Mouse (Mus musculus) limb, embryonic 10.5 days (tissue): ENCODE data around the gene Unc5c. TPM values are rescaled to one million over a fixed set of nuclear protein-coding genes. Genes with fewer than 3 reads are reported as not detected.

Experiments
- DNase-seq: peaks from one replicate; pipeline ENCODE4 v3.0.0-alpha.2; 2017; ENCODE audit warnings: low spot score
- H3K27ac ChIP-seq: fragments of 300-500 bp; sonication (generic); 2 replicates; pipeline ENCODE4 v1.5.1; 2016; ENCODE audit warnings: mild to moderate bottlenecking
- H3K27me3 ChIP-seq: fragments of 300-500 bp; sonication (generic); 2 replicates; pipeline ENCODE4 v1.6.1; 2016; ENCODE audit warnings: low read depth, mild to moderate bottlenecking; ENCODE audit not compliant: poor library complexity, severe bottlenecking
- H3K36me3 ChIP-seq: fragments of 300-500 bp; sonication (generic); 2 replicates; pipeline ENCODE4 v1.6.1; 2016; ENCODE audit warnings: mild to moderate bottlenecking, moderate library complexity
- H3K4me1 ChIP-seq: fragments of 300-500 bp; sonication (generic); 2 replicates; pipeline ENCODE4 v1.6.1; 2016
- H3K4me3 ChIP-seq: fragments of 300-500 bp; sonication (generic); 2 replicates; pipeline ENCODE4 v1.5.1; 2016; ENCODE audit warnings: mild to moderate bottlenecking, moderate library complexity
- H3K9me3 ChIP-seq: fragments of 300-500 bp; sonication (generic); replicated peaks from 2 replicates; pipeline ENCODE4 v1.6.1; 2016; ENCODE audit warnings: mild to moderate bottlenecking
- WGBS: fragments of 180-500 bp; shearing (Covaris S2); methylation state at CpG from one replicate; pipeline ENCODE4 v1.1.7; 2016; 5-methylcytosine and 5-hydroxymethylcytosine counted together
- polyA plus RNA-seq: library from polyadenylated mRNA; unstranded; fragments of >200 nt; fragmentation: Nextera tagmentation; extraction: Ambion mirVana; gene quantifications from 2 replicates; pipeline ENCODE4 v1.2.1, GENCODE M21; 2016

Unc5c gene
- polyA plus RNA-seq, 1 experiment from 2014 or later, result 12.9 TPM

DNA sequence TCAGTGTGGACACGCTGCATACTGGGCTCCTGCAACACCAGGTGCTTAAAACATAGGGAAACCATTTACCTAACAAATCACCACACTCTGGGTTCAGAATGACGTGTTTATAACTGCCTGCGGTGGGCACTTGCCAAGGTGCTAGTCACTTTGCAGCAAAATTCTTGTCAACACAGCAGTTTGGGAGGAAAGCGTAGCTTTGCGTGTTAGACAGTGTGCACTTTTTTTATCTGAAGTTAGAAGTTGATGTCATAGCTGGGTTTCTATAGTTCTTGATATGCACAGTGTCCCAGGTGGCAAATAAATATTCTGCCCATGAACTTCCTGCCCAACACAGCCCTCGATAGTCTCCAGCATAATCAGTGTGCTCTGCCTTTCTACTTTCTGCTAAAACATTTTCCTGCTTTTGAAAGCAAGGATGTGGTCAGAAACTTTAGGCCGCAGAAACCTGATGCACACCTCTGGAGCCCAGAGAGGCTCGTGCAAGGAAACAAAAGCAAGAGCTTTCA lies 313.4 kb downstream of the Unc5c start:
- H3K4me1 ChIP-seq, result peaks cover 20% of the 10 kb centered on the region
- 0 out of 2 replicates have a peak overlapping the region, but pooled peaks have one; percentile 28 for H3K27ac ChIP-seq
- DNase-seq, result peak; percentile 41
- WGBS, result 59% methylated on average over 8 of the region's 8 CpGs
- no peak overlapping the region for H3K4me3 ChIP-seq
- H3K9me3 ChIP-seq, result no peaks in the 10 kb centered on the region
- no peaks in the 10 kb centered on the region for H3K27me3 ChIP-seq
- no peaks in the 10 kb centered on the region for H3K36me3 ChIP-seq

DNA sequence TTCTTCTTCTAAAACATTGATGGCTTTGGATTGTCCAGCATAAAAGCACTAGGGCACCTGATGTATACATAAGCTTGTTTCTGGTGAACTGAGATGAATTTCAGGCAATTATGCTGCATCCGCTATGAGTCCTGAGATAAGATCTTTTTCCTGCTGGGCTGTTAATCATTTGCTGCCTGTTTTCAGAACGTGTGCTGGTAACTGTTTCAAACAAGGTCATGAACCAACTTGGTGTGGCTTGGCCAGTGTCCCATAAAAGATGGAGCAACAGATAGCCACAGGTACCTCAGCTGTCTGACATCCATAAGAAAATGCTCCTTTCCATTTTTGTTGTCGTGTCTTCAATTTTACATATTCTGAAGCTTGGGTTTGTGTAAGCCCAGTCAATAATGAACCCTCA lies 314.2 kb downstream of the Unc5c start:
- Histone ChIP-seq H3K4me3 (no peak overlapping the region), H3K9me3 (no peaks in the 10 kb centered on the region), H3K36me3 (no peaks in the 10 kb centered on the region), H3K27me3 (no peaks in the 10 kb centered on the region), H3K4me1 (peaks cover 20% of the 10 kb centered on the region), H3K27ac (no peak overlapping the region)
- DNase-seq, result no peak
- WGBS, result 33% methylated on average over 3 of the region's 3 CpGs

DNA sequence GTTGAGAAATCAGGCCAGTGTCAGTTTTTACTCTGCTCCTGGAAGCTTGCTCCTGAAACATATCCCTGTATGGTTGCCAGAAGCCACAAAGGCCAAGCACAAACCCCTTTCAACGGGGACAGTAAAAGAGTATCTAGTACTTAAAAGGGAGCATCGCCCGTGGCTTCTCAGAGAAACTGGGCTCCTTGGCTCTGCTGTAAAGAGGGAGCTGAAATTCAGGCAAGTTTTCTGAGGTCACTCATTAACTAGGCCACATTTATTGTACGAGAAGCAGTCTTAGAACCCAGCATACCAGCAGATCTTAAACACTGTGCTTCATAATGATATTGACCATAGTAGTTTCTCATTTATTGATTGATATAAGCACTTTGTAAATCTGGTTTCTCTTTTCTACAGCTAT lies 317.5 kb downstream of the Unc5c start:
- Histone ChIP-seq H3K4me1 (peaks cover 20% of the 10 kb centered on the region), H3K4me3 (no peak overlapping the region), H3K36me3 (no peaks in the 10 kb centered on the region), H3K9me3 (no peaks in the 10 kb centered on the region), H3K27me3 (no peaks in the 10 kb centered on the region), H3K27ac (no peak overlapping the region)
- no peak for DNase-seq
- WGBS, result 84% methylated on average over 4 of the region's 4 CpGs

DNA sequence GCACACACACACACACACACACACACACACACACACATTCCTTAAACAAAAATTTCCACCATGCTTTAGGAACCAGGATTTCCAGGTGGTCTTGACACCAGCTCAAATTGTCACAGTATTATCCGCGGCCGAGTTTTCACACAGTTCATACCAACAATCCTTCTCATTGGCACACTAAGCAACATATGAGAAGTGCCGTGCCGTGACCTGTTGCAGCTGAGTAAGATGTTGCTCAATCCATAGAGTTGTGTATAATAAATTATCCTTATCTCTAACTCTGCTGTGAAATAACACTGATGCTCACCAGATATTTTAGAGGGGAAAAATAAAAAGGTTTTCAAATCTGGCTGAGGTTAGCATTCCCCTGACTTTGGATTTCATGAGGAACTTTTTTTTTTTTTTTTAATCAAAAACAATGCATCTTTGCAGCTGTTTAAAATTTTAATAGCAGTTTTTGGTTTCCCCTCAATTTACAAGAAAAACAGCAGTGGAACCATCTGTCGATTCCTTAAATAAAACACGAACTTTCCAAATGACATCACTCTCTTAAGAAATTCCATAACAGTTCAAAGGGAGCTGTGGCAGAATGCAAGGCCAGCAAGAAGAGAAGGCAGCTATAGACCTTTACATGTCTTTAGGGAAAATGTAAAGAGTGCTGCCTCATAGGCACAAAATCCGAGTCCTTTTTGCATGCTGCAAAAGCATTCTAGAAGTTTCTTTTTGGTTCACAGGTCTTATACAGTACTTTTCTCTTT lies 326.2 kb downstream of the Unc5c start:
- Histone ChIP-seq H3K4me1 (no peaks in the 10 kb centered on the region), H3K27ac (no peak overlapping the region), H3K27me3 (no peaks in the 10 kb centered on the region), H3K9me3 (no peaks in the 10 kb centered on the region), H3K36me3 (0 out of 2 replicates have a peak, but pooled peaks cover 2% of the 10 kb centered on the region), H3K4me3 (no peak overlapping the region)
- WGBS, result 91% methylated on average over 8 of the region's 8 CpGs
- DNase-seq, result no peak

DNA sequence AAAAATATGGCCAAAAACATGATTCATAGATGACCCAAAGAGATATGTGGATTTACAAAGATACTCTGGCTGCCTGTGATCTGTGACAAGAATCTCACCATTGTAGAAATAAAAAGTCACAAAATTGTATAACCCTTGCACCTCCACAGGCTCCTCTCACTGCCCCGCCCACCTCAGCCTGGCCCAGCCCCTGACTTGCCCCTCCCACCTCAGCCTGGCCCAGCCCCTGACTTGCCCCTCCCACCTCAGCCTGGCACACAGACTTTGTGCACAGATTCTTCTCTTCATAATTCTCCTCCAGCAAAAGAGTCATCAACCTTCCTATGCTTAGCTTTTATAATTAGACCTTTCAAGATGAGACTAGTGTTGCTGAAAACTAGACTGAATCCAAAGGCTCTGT lies 327.1 kb downstream of the Unc5c start:
- Histone ChIP-seq H3K4me1 (no peaks in the 10 kb centered on the region), H3K9me3 (no peaks in the 10 kb centered on the region), H3K27ac (no peak overlapping the region), H3K4me3 (no peak overlapping the region), H3K36me3 (0 out of 2 replicates have a peak, but pooled peaks cover 2% of the 10 kb centered on the region), H3K27me3 (no peaks in the 10 kb centered on the region)
- DNase-seq, result no peak
- WGBS, result 87% methylated on average over 1 of the region's 1 CpGs

DNA sequence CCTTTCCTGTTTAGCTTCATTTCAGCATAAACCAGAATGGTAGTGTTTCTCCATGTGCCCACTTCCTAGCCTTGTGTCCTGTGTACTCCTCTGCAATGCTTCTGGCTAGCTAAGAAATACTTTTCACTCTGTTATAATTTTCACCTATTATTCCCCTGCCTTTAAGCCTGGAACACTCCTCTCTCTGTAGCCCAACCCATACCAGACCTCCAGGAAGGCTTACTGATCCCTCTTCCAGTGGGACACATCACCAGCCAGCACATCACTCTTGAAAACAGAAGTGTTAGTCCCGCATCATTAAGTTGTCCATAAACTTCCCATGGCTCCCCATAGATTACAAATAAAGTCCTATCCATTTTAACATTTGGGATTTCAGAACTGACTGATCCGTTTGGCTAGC lies 328.7 kb downstream of the Unc5c start:
- H3K36me3 ChIP-seq, result 0 out of 2 replicates have a peak, but pooled peaks cover 2% of the 10 kb centered on the region
- H3K4me1 ChIP-seq, result no peaks in the 10 kb centered on the region
- H3K4me3 ChIP-seq, result no peak overlapping the region
- DNase-seq, result no peak
- no peak overlapping the region for H3K27ac ChIP-seq
- H3K9me3 ChIP-seq, result no peaks in the 10 kb centered on the region
- 78% methylated on average over 2 of the region's 2 CpGs for WGBS
- no peaks in the 10 kb centered on the region for H3K27me3 ChIP-seq

DNA sequence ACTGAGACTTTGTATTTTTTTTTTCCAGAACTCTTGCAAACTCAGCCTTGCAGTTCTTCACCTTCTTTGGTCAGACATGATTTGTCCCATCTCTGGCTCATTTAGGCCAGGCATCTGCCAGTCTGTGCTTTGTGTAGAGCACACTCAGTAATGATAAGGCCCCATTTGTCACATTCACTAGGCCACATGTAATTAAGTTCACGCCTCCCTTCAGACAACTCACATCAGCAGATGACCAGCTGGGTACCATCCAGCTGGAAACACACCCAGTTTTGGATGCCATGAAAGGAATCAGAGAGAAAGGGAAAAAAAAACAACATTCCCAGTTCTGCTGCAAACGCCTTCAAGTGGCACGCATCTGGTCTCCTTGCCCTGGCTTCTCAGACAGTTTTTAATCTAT lies 329.4 kb downstream of the Unc5c start:
- Histone ChIP-seq H3K4me3 (no peak overlapping the region), H3K9me3 (no peaks in the 10 kb centered on the region), H3K27ac (no peak overlapping the region), H3K36me3 (0 out of 2 replicates have a peak, but pooled peaks cover 2% of the 10 kb centered on the region), H3K4me1 (no peaks in the 10 kb centered on the region), H3K27me3 (no peaks in the 10 kb centered on the region)
- DNase-seq, result no peak
- WGBS, result 77% methylated on average over 3 of the region's 3 CpGs

DNA sequence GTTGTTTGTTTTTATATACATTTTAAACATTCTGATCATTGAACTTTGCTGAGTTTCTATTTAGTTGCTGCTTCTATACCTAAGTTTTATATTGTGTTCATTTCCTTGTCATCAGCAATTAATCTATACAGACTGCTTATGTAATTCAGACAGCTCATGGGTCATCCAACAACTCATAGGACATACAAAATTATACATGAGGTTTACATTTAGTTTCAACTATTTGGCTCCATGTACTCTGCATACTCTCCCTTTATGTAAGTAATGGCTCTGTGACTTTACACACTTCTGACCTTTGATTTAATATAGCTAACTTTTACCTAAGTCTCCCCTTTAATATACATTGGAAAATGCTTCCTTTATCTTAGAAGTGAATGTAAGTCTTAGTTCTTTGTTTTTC lies 332.4 kb downstream of the Unc5c start:
- Histone ChIP-seq H3K9me3 (no peaks in the 10 kb centered on the region), H3K27me3 (no peaks in the 10 kb centered on the region), H3K4me3 (no peak overlapping the region), H3K27ac (no peak overlapping the region), H3K4me1 (no peaks in the 10 kb centered on the region), H3K36me3 (no peaks in the 10 kb centered on the region)
- DNase-seq, result no peak

DNA sequence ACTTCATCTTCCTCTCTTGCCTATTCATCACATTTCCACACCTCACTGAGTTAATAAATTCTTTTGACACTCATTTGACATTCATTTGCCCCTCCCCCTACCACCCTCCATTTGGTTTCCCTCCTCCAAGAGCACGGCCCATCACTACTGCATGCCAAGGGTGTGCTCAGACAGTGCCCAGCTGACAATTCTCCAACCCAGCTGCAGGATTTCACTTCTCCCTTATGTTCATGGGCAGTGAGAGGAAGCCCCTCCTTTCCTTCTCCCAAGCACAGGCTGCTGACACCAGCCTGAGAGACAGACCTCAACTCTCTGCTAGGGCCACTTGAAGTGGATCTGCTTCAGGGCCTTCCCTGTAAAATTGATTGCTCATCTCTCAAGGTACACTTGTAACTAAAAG lies 332.8 kb downstream of the Unc5c start:
- Histone ChIP-seq H3K27ac (no peak overlapping the region), H3K27me3 (no peaks in the 10 kb centered on the region), H3K9me3 (no peaks in the 10 kb centered on the region), H3K4me1 (no peaks in the 10 kb centered on the region), H3K36me3 (no peaks in the 10 kb centered on the region), H3K4me3 (no peak overlapping the region)
- DNase-seq, result no peak
- 30% methylated on average over 1 of the region's 1 CpGs for WGBS

DNA sequence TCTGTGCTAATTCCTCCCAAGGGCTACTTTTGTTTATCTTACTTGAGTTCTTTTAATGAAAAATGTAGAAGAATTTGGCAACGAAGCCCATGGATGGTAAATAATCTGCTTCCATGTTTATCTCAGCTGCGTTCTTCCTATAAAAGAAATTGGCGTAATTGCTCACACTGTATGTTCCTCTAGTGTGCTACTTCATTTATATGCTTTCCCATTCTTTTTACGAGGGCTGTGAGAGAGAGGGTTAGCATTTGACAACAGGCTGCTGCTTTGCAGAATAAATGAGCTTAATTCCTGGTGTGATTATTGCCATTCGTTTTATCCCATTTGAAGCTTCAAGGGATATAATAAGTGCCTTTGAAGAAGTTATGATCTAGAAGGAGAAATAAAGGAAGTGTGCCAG lies 339.1 kb downstream of the Unc5c start:
- Histone ChIP-seq H3K9me3 (no peaks in the 10 kb centered on the region), H3K4me3 (no peak overlapping the region), H3K27me3 (no peaks in the 10 kb centered on the region), H3K36me3 (no peaks in the 10 kb centered on the region), H3K4me1 (no peaks in the 10 kb centered on the region), H3K27ac (no peak overlapping the region)
- DNase-seq, result no peak
- WGBS, result 94% methylated on average over 5 of the region's 5 CpGs

DNA sequence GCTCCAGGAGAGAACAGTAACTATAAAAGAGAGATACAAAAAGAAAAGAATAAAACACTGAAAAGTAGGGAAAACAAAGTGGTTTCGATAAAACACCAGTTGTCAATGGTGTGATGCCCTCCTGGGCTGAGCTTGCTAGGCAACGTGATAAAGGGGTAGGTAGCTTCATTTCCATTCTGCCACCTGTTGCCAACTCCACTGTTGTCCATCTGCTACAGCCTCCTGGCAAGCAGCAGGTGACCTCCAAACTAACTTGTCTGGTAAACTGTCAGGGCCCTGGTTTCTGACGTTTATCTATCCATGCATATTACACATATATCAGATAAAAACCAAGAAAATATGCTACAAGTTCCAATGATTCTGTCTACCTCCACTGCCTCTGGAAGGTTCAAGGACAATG lies 344.6 kb downstream of the Unc5c start:
- WGBS, result 84% methylated on average over 3 of the region's 3 CpGs
- H3K27me3 ChIP-seq, result no peaks in the 10 kb centered on the region
- H3K27ac ChIP-seq, result no peak overlapping the region
- DNase-seq, result no peak
- H3K4me1 ChIP-seq, result no peaks in the 10 kb centered on the region; the same call in 1 of the 2 replicates
- H3K36me3 ChIP-seq, result no peaks in the 10 kb centered on the region
- no peak overlapping the region for H3K4me3 ChIP-seq
- no peaks in the 10 kb centered on the region for H3K9me3 ChIP-seq

DNA sequence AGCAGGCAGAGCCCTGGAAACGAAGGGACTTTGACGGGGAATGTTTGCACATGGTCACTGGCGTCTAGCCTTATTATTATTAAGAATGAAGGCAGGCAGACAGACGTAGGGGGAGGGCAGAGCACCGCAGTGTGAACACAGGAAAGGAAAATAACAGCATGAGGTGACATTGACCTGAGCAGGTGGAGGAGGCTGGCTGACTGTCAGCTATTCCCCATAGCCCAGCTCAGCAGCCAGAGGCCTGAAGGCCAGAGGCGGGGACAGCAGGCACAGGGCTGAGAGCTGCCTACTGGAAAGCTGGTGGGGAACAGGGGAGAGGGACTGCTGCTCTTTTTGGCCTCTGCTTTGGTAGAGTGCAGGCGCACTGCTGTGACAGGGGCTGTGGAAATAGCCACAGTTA lies 345.9 kb downstream of the Unc5c start:
- no peaks in the 10 kb centered on the region; the same call in 1 of the 2 replicates for H3K4me1 ChIP-seq
- H3K4me3 ChIP-seq, result no peak overlapping the region
- no peaks in the 10 kb centered on the region for H3K36me3 ChIP-seq
- 67% methylated on average over 7 of the region's 7 CpGs for WGBS
- DNase-seq, result no peak
- H3K27me3 ChIP-seq, result no peaks in the 10 kb centered on the region
- no peak overlapping the region for H3K27ac ChIP-seq
- H3K9me3 ChIP-seq, result no peaks in the 10 kb centered on the region

DNA sequence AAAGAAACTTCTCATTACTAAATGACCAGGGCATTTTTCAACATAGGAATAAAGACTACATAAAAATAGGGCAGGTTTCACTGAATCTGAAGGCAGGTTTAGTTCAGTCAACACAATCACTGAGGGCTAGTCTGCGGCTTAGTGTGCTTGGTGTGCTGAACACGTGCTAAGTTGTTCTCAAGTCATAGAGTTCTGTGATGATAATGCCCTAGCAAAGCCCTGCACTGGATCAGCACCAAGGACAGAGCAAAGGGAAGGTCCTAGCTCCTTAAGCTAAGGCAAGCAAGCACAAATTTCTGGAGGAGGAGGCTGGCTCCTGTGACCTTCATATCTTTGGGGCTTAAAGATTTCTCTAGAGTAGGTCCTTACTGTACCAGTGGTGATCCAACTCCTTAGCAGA lies 346.3 kb downstream of the Unc5c start:
- Histone ChIP-seq H3K27ac (no peak overlapping the region), H3K36me3 (no peaks in the 10 kb centered on the region), H3K4me1 (no peaks in the 10 kb centered on the region; the same call in 1 of the 2 replicates), H3K9me3 (no peaks in the 10 kb centered on the region), H3K4me3 (no peak overlapping the region), H3K27me3 (no peaks in the 10 kb centered on the region)
- DNase-seq, result peak; percentile 62
- 28% methylated on average over 2 of the region's 2 CpGs for WGBS
